Mouse (Mus musculus): ENCODE data around the gene Fryl. TPM values are rescaled to one million over a fixed set of nuclear protein-coding genes. Genes with fewer than 3 reads are reported as not detected.
"Not testable (repeated sequence)": the region's sequence is repeated elsewhere in the genome, so short reads cannot be mapped to it uniquely, and the experiment has no call there.

The Fryl gene
- polyA plus RNA-seq, 1 experiment from 2014 or later: 30.8 TPM

- ChIA-PET POLR2A (interaction anchor here (0.8 kb wide), 1 partner anchor 66 kb away, joined by 3 read pairs; no protein-coding TSS in a partner anchor), CTCF (interaction anchor here (1.1 kb wide), 1 partner anchor 31 kb away, joined by 3 read pairs; no protein-coding TSS in a partner anchor)
- no peak for DNase-seq (ENCODE audit: low read depth, low spot score)
- ATAC-seq: no peak
- no peak for TF ChIP-seq CTCF (IDR thresholded peaks at IDR 0.05)
- in situ Hi-C loops (cut with MboI; ENCODE audit: low pct_unique_long_range_greater_than_20kb): no loop called here
- no peaks in the 10 kb centered on the region for H3K27me3 ChIP-seq
Observed at GRCm38 (mm10) chr5:73053933-73054332, 202.5 kb downstream of the Fryl start.

GRCm38 (mm10) chr5:73047651-73048245 lies 208.7 kb downstream of the Fryl start:
- H3K27me3 ChIP-seq: no peaks in the 10 kb centered on the region
- TF ChIP-seq CTCF (IDR thresholded peaks at IDR 0.05): no peak
- in situ Hi-C loops (cut with MboI; ENCODE audit: low pct_unique_long_range_greater_than_20kb): no loop called here
- POLR2A ChIA-PET: interaction anchor here (1.0 kb wide), 1 partner anchor 16 kb away, joined by 3 read pairs; no protein-coding TSS in a partner anchor
- CTCF ChIA-PET: interaction anchor here (0.9 to 2.5 kb wide), 9 partner anchors 9 to 63 kb away, joined by 3 to 9 read pairs (median 3); no protein-coding TSS in a partner anchor
- ATAC-seq (peak; percentile 88), DNase-seq (ENCODE audit: low read depth, low spot score) (peak; percentile 38)

GRCm38 (mm10) chr5:73044055-73044454 lies 212.4 kb downstream of the Fryl start:
- ChIA-PET CTCF (no interaction called here), POLR2A (no interaction called here)
- DNase-seq (ENCODE audit: low read depth, low spot score) (no peak), ATAC-seq (no peak)
- in situ Hi-C loops (cut with MboI; ENCODE audit: low pct_unique_long_range_greater_than_20kb): no loop called here
- no peaks in the 10 kb centered on the region for H3K27me3 ChIP-seq
- no peak for TF ChIP-seq CTCF (IDR thresholded peaks at IDR 0.05)

GRCm38 (mm10) chr5:73032481-73032880 lies 223.9 kb downstream of the Fryl start:
- H3K27me3 ChIP-seq: no peaks in the 10 kb centered on the region
- in situ Hi-C loops (cut with MboI; ENCODE audit: low pct_unique_long_range_greater_than_20kb): no loop called here
- no peak for TF ChIP-seq CTCF (IDR thresholded peaks at IDR 0.05)
- ATAC-seq (no peak), DNase-seq (ENCODE audit: low read depth, low spot score) (no peak)
- POLR2A ChIA-PET: no interaction called here
- CTCF ChIA-PET: interaction anchor here (0.7 to 1.5 kb wide), 5 partner anchors 10 to 48 kb away, joined by 3 to 7 read pairs (median 3); no protein-coding TSS in a partner anchor

GRCm38 (mm10) chr5:73028646-73029045 lies 227.8 kb downstream of the Fryl start:
- in situ Hi-C loops (cut with MboI; ENCODE audit: low pct_unique_long_range_greater_than_20kb): no loop called here
- ChIA-PET POLR2A (no interaction called here), CTCF (interaction anchor here (0.7 to 1.1 kb wide), 2 partner anchors 44 to 47 kb away, joined by 3 to 4 read pairs; no protein-coding TSS in a partner anchor)
- H3K27me3 ChIP-seq: no peaks in the 10 kb centered on the region
- TF ChIP-seq CTCF (IDR thresholded peaks at IDR 0.05): no peak
- ATAC-seq (no peak), DNase-seq (ENCODE audit: low read depth, low spot score) (no peak)

GRCm38 (mm10) chr5:73023801-73024200 lies 232.6 kb downstream of the Fryl start:
- ChIA-PET CTCF (no interaction called here), POLR2A (interaction anchor here (0.6 kb wide), 1 partner anchor 294 kb away, joined by 3 read pairs; no protein-coding TSS in a partner anchor)
- TF ChIP-seq CTCF (IDR thresholded peaks at IDR 0.05): no peak
- in situ Hi-C loops (cut with MboI; ENCODE audit: low pct_unique_long_range_greater_than_20kb): no loop called here
- DNase-seq (ENCODE audit: low read depth, low spot score) (no peak), ATAC-seq (no peak)
- H3K27me3 ChIP-seq: no peaks in the 10 kb centered on the region

- in situ Hi-C loops (cut with MboI; ENCODE audit: low pct_unique_long_range_greater_than_20kb): no loop called here
- no peak for ATAC-seq
- DNase-seq (ENCODE audit: low read depth, low spot score): no peak
- ChIA-PET POLR2A (no interaction called here), CTCF (no interaction called here)
- no peaks in the 10 kb centered on the region for H3K27me3 ChIP-seq
- TF ChIP-seq CTCF (IDR thresholded peaks at IDR 0.05): no peak
Observed at GRCm38 (mm10) chr5:73014745-73015144, 241.7 kb downstream of the Fryl start.

- DNase-seq (ENCODE audit: low read depth, low spot score); H3K27me3 ChIP-seq; CTCF ChIA-PET: not testable (repeated sequence)
Observed at GRCm38 (mm10) chr5:73013611-73014287, 242.7 kb downstream of the Fryl start.

GRCm38 (mm10) chr5:73012884-73013610 lies 243.4 kb downstream of the Fryl start:
- ATAC-seq; DNase-seq (ENCODE audit: low read depth, low spot score); CTCF ChIA-PET; POLR2A ChIA-PET; H3K27me3 ChIP-seq; in situ Hi-C loops (cut with MboI; ENCODE audit: low pct_unique_long_range_greater_than_20kb): not testable (repeated sequence)

More at GRCm38 (mm10) chr5:73013611-73014287, 242.7 kb downstream of the Fryl start:
- in situ Hi-C loops (cut with MboI; ENCODE audit: low pct_unique_long_range_greater_than_20kb); POLR2A ChIA-PET; ATAC-seq: not testable (repeated sequence)

GRCm38 (mm10) chr5:73011806-73012205 lies 244.6 kb downstream of the Fryl start:
- H3K27me3 ChIP-seq, ATAC-seq, CTCF ChIA-PET: not testable (repeated sequence)

GRCm38 (mm10) chr5:73008230-73008629 lies 248.2 kb downstream of the Fryl start:
- H3K27me3 ChIP-seq: not testable (repeated sequence)

More at GRCm38 (mm10) chr5:73011806-73012205, 244.6 kb downstream of the Fryl start:
- POLR2A ChIA-PET; DNase-seq (ENCODE audit: low read depth, low spot score); in situ Hi-C loops (cut with MboI; ENCODE audit: low pct_unique_long_range_greater_than_20kb): not testable (repeated sequence)

More at GRCm38 (mm10) chr5:73008230-73008629, 248.2 kb downstream of the Fryl start:
- peak; percentile 45 for TF ChIP-seq CTCF (IDR thresholded peaks at IDR 0.05)
- DNase-seq (ENCODE audit: low read depth, low spot score); POLR2A ChIA-PET; CTCF ChIA-PET; in situ Hi-C loops (cut with MboI; ENCODE audit: low pct_unique_long_range_greater_than_20kb); ATAC-seq: not testable (repeated sequence)

All from Patski (cell line).